Mouse (Mus musculus) NIH3T3 (cell line): Measurements from ENCODE around the gene Sell.
A peak's percentile ranks its signal among the peaks of the same experiment; 100 is the strongest.
"Not testable (repeated sequence)": the region's sequence is repeated elsewhere in the genome, so short reads cannot be mapped to it uniquely, and the experiment has no call there.

ENCODE experiments used
- DNase-seq: peaks from one replicate; pipeline ENCODE4 v3.0.0-alpha.2; 2012; ENCODE audit warnings: low read depth

Gene Sell

GRCm38 (mm10) chr1:164061925-164062324, at the start of gene Sell:
Gene Sell, plus strand, starts transcription at chr1:164061982.
- no peak for DNase-seq

GRCm38 (mm10) chr1:164014616-164015015, 47.2 kb upstream of the Sell start:
- no peak for DNase-seq

- DNase-seq, result no peak
These were observed 43.4 kb upstream of the Sell start for GRCm38 (mm10) chr1:164018221-164018896.

GRCm38 (mm10) chr1:164019789-164020188, 42.0 kb upstream of the Sell start:
- DNase-seq, result no peak

DNA sequence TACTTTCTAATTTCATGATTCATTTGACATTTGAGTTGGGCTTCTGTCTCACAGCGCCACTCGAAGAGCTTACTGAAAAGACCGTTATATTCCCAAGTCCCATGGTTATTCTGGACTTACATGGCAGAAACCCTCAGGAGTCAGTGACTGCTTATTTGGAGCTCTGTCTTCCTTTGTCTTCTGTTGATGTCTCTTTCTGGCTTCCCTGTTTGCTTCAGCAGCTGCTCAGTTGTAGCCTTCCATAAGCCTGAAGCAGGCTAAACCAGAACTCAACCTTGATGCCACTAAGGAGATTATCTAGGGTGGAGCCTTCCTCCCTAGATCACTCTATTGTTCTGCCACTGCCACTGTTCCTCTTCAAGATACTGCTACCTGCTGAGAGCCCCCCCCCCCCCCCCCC, 41.0 kb upstream of the Sell start:
- DNase-seq, result not testable (repeated sequence)

- DNase-seq, result not testable (repeated sequence)
These were observed 39.7 kb upstream of the Sell start for GRCm38 (mm10) chr1:164022106-164022505.

- no peak for DNase-seq
These were observed 36.1 kb upstream of the Sell start for GRCm38 (mm10) chr1:164025685-164026084.

DNA sequence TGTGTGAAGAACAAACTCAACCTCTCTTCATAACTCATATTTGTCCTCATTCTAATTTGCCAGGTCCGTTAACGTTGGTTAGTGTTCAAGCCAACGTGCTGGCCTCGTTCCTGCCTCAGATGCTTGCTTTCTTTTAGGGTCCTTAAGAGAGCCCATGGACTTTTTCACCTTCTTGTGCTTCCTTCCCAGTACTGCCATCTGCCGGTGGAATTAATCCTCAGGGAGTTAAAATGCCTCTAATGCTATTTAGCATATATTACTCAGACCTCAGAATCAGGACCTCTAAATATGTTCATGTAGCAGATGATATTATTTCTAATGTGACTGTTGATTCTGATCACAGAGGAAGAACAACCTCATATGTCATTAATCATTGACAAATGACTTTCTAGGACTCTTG, 34.4 kb upstream of the Sell start:
- peak; percentile 44 for DNase-seq

DNA sequence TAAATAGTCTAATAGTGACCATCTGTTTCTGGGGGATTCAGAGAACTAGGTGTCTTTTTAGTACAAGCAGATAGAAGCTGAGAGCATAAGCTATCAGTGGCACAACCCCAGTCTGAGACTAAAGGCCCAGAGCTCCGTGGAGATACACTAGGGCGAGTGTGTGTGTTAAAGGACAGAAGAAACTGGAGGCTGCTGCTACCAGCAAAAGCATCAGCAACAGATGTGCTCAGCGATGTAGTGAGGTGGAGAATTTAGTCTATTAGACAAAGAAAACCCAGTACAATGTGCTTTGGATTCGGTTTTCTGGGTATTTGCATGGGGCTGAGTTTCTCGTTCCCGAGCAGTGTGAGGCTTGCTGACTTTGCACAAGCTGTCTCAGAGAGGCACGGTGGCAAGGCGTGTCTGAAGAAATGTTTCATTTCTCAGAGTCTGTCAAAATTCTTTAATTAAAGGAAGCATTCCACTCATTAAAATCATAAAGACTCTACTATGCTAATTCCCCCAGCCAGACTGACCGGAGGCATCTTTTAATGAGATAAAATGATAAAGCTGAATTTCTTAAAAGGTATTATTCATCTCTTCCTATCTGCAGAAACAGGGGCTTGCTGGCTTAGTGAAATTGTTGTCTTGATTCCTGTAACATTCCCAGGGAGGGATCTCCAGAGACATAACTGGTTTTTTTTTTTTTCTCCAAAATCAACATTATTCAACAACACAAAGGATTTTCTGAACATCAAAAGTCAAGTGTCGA, 21.2 kb upstream of the Sell start:
- DNase-seq, result no peak

DNA sequence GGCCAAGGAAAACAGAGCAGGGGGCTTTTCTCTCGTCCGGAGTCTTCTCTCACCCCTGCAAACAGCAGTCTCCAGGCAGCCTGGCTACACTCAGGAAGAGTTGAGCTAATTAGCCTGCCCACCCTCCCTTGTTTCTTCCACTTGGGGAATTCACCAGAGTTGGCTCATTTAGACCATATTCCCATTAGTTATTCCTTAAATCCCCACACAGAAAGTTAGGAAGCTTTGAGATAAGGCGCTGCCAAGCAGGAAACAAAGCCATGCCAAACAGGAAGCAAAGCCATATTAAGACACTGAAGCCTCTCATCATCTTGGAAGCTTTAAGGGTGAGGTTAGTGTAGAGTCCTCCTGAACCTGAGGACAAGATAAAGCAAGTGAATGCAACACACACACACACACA, 18.2 kb upstream of the Sell start:
- no peak for DNase-seq

GRCm38 (mm10) chr1:164047934-164048333, 13.8 kb upstream of the Sell start, which contains the start of gene Sele:
Gene Sele, plus strand, starts transcription at chr1:164048234.
- peak; percentile 10 for DNase-seq

DNA sequence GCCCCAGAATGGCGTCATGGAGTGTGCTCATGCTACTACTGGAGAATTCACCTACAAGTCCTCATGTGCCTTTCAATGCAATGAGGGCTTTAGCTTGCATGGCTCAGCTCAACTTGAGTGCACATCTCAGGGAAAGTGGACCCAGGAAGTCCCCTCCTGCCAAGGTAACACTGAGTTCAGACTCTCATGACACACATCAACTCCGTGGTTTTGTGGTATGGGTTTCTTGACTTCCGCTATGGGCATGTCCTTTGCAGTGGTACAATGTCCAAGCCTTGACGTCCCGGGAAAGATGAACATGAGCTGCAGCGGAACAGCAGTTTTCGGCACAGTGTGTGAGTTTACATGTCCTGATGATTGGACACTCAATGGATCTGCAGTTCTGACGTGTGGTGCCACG, 8.2 kb upstream of the Sell start:
- no peak for DNase-seq

- peak; percentile 28 for DNase-seq
These were observed 7.0 kb upstream of the Sell start for GRCm38 (mm10) chr1:164054800-164055199.

DNA sequence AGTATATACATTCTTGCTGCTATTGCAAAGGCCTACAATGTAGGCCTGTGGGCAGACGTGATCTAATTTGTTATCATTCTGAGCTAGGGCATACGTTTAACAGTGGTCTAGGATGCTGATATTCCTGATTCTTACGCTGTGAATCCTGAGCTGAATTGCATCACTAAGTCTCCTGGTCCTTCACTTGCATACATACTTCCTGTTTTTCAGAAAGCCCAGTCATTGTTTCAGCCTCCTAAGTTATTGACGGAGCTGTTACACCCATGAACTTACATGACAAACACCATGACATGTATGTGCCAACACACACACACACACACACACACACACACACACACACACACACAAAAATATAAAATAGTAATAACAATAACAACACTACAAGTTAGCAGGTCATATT, 1.7 kb upstream of the Sell start:
- no peak for DNase-seq

DNA sequence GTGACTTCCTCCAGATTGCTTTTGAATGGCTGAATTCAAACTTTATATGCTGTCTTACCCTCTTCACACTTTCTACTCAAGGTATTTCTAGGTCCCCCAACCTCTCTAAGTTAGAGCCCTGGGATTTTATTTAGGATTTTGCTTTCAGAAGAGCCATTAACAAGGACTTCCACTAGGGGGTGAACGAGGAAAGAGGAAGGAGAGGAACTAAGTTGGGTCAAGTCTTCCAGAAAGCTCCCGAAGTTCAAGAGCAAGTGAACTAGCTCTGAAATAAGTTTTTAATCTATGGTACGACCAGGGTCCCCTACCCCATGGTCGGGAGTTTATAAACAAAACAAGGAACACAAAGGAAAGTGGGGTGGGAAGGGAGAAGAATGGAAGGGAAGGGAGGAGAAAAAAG, 504 bp upstream of the Sell start:
- DNase-seq, result peak; percentile 83

DNA sequence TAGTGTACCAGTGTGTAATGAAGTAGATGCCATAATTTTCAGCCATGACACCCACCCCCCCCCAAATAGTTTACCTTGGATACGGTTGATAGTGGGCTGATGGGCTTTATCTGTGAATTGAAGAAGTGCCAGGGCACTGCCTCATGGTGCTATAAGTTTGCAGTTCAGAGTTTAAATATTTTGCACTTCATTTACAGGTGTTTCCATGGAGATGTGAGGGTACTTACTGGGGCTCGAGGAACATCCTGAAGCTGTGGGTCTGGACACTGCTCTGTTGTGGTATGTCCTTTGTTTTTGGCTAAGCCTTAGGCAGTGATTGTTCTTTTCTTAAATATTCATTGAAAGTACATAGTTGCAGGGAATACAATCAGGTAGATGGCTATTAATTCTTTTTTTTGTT, 1.1 kb downstream of the Sell start:
- no peak for DNase-seq

- DNase-seq, result no peak
These were observed 2.0 kb downstream of the Sell start for GRCm38 (mm10) chr1:164063745-164064144.

GRCm38 (mm10) chr1:164069261-164069660, 7.5 kb downstream of the Sell start:
- DNase-seq, result no peak

DNA sequence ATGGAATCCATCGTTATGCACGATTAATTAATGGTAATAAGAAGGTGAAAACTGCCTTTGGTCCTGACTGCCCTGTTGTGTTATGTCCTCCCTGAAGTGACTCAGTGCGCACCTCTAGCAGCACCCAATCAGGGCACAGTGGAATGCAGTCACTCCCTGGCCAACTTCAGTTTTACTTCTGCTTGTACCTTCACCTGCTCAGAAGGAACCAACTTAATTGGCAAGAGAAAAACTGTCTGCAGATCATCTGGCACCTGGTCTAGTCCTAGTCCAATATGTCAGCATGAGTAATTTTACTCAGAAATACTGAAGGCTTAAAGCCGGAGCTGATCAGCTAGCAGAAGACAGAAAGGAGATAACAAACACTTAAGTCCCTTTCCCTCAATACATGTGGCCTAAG, 8.7 kb downstream of the Sell start:
- DNase-seq, result no peak

GRCm38 (mm10) chr1:164071111-164071510, 9.3 kb downstream of the Sell start:
- no peak for DNase-seq

- DNase-seq, result no peak
These were observed 10.2 kb downstream of the Sell start for GRCm38 (mm10) chr1:164072001-164072400.

GRCm38 (mm10) chr1:164073091-164073490, 11.3 kb downstream of the Sell start:
- DNase-seq, result no peak

GRCm38 (mm10) chr1:164073803-164074202, 12.0 kb downstream of the Sell start:
- no peak for DNase-seq
